Mouse (Mus musculus) stomach, embryonic 14.5 days (tissue): Measurements from ENCODE around the gene Me1. TPM values are rescaled to one million over a fixed set of nuclear protein-coding genes. Genes with fewer than 3 reads are reported as not detected.
A peak's percentile ranks its signal among the peaks of the same experiment; 100 is the strongest.

Experiments
- ATAC-seq: fragments of 200-750 bp; cut with Nextera tagmentation; 2 replicates; pipeline ENCODE4 v1.8.0; 2017; ENCODE audit warnings: low read depth, moderate TSS enrichment; ENCODE audit not compliant: insufficient number of reproducible peaks, insufficient read depth, low FRiP score
- H3K27ac ChIP-seq: fragments of 300-500 bp; sonication (generic); 2 replicates; pipeline ENCODE4 v1.5.1; 2014; ENCODE audit warnings: mild to moderate bottlenecking, low read length, moderate library complexity, mixed read lengths
- H3K27me3 ChIP-seq: fragments of 300-500 bp; sonication (generic); 2 replicates; pipeline ENCODE4 v1.6.1; 2014; ENCODE audit warnings: low read length, control low read depth, mixed read lengths; ENCODE audit not compliant: control insufficient read depth, insufficient read depth
- H3K36me3 ChIP-seq: fragments of 300-500 bp; sonication (generic); 2 replicates; pipeline ENCODE4 v1.6.1; 2014; ENCODE audit warnings: mild to moderate bottlenecking, control low read depth, low read length, moderate library complexity, mixed read lengths; ENCODE audit not compliant: control insufficient read depth, insufficient read depth
- H3K4me1 ChIP-seq: fragments of 300-500 bp; sonication (generic); 2 replicates; pipeline ENCODE4 v1.6.1; 2014; ENCODE audit warnings: low read length, control low read depth, mixed read lengths; ENCODE audit not compliant: control insufficient read depth, insufficient read depth
- H3K4me2 ChIP-seq: fragments of 300-500 bp; sonication (generic); replicated peaks from 2 replicates; pipeline ENCODE4 v1.6.1; 2014; ENCODE audit warnings: low read depth, low read length, control low read depth
- H3K4me3 ChIP-seq: fragments of 300-500 bp; sonication (generic); 2 replicates; pipeline ENCODE4 v1.5.1; 2014; ENCODE audit warnings: low read depth, low read length, control low read depth
- H3K9ac ChIP-seq: fragments of 300-500 bp; sonication (generic); replicated peaks from 2 replicates; pipeline ENCODE4 v1.6.1; 2014; ENCODE audit warnings: low read depth, mild to moderate bottlenecking, control low read depth, low read length, moderate library complexity, mixed read lengths
- H3K9me3 ChIP-seq: fragments of 300-500 bp; sonication (generic); 2 replicates; pipeline ENCODE4 v1.6.1; 2016; ENCODE audit warnings: low read depth, low read length, control low read depth; ENCODE audit not compliant: control insufficient read depth
- WGBS: fragments of 180-500 bp; shearing (Covaris S2); extraction: QIAGEN DNeasy Blood & Tissue Kit; methylation state at CpG from one replicate; pipeline ENCODE4 v1.1.7; 2014; 5-methylcytosine and 5-hydroxymethylcytosine counted together
- polyA plus RNA-seq: library from polyadenylated mRNA; unstranded; fragments of >200 nt; fragmentation: Nextera tagmentation; extraction: Ambion mirVana; gene quantifications from 2 replicates; pipeline ENCODE4 v1.2.1, GENCODE M21; 2014

Gene Me1
- polyA plus RNA-seq, 1 experiment from 2014 or later: 10.3 TPM

GRCm38 (mm10) chr9:86680431-86680830 is 15.3 kb downstream of the Me1 start:
- no peaks in the 10 kb centered on the region for H3K27me3 ChIP-seq
- H3K36me3 ChIP-seq: no peaks in the 10 kb centered on the region
- H3K4me2 ChIP-seq: no peak overlapping the region
- no peak for ATAC-seq
- no peaks in the 10 kb centered on the region for H3K4me1 ChIP-seq
- H3K27ac ChIP-seq: no peak overlapping the region
- H3K9ac ChIP-seq: no peak overlapping the region
- WGBS: 88% methylated on average over 6 of the region's 6 CpGs
- H3K9me3 ChIP-seq: no peaks in the 10 kb centered on the region
- H3K4me3 ChIP-seq: no peak overlapping the region

- ATAC-seq: no peak
- Histone ChIP-seq H3K4me1 (no peaks in the 10 kb centered on the region), H3K27me3 (no peaks in the 10 kb centered on the region), H3K27ac (no peak overlapping the region), H3K9me3 (no peaks in the 10 kb centered on the region), H3K4me3 (no peak overlapping the region), H3K4me2 (no peak overlapping the region), H3K9ac (no peak overlapping the region), H3K36me3 (no peaks in the 10 kb centered on the region)
- WGBS: 83% methylated on average over 11 of the region's 11 CpGs
Observed at GRCm38 (mm10) chr9:86679843-86680417, 15.8 kb downstream of the Me1 start.

GRCm38 (mm10) chr9:86676246-86676645 is 19.5 kb downstream of the Me1 start:
- Histone ChIP-seq H3K4me3 (no peak overlapping the region), H3K27ac (no peak overlapping the region), H3K9ac (no peak overlapping the region), H3K27me3 (no peaks in the 10 kb centered on the region), H3K9me3 (no peaks in the 10 kb centered on the region), H3K4me1 (no peaks in the 10 kb centered on the region), H3K4me2 (no peak overlapping the region), H3K36me3 (no peaks in the 10 kb centered on the region)
- WGBS: 94% methylated on average over 3 of the region's 3 CpGs
- ATAC-seq: no peak

GRCm38 (mm10) chr9:86675426-86675825 is 20.3 kb downstream of the Me1 start:
- H3K27ac ChIP-seq: no peak overlapping the region
- H3K4me1 ChIP-seq: no peaks in the 10 kb centered on the region
- WGBS: 89% methylated on average over 2 of the region's 2 CpGs
- no peaks in the 10 kb centered on the region for H3K9me3 ChIP-seq
- ATAC-seq: no peak
- no peaks in the 10 kb centered on the region for H3K27me3 ChIP-seq
- H3K9ac ChIP-seq: no peak overlapping the region
- H3K36me3 ChIP-seq: no peaks in the 10 kb centered on the region
- no peak overlapping the region for H3K4me2 ChIP-seq
- no peak overlapping the region for H3K4me3 ChIP-seq

- no peak overlapping the region for H3K9ac ChIP-seq
- no peak overlapping the region for H3K27ac ChIP-seq
- no peak overlapping the region for H3K4me2 ChIP-seq
- H3K4me1 ChIP-seq: no peaks in the 10 kb centered on the region
- H3K36me3 ChIP-seq: no peaks in the 10 kb centered on the region
- no peak overlapping the region for H3K4me3 ChIP-seq
- H3K27me3 ChIP-seq: no peaks in the 10 kb centered on the region
- no peaks in the 10 kb centered on the region for H3K9me3 ChIP-seq
- WGBS: 53% methylated on average over 5 of the region's 5 CpGs
- ATAC-seq: no peak
Observed at GRCm38 (mm10) chr9:86672907-86673472, 22.8 kb downstream of the Me1 start.

GRCm38 (mm10) chr9:86668590-86669252 is 27.0 kb downstream of the Me1 start:
- ATAC-seq: 0 out of 2 replicates have a peak, but pooled peaks have one; percentile 5
- no peak overlapping the region for H3K27ac ChIP-seq

GRCm38 (mm10) chr9:86667138-86667750 is 28.5 kb downstream of the Me1 start:
- Histone ChIP-seq H3K4me1 (no peaks in the 10 kb centered on the region), H3K27ac (no peak overlapping the region), H3K27me3 (no peaks in the 10 kb centered on the region), H3K36me3 (no peaks in the 10 kb centered on the region), H3K9ac (no peak overlapping the region), H3K4me2 (no peak overlapping the region), H3K4me3 (no peak overlapping the region), H3K9me3 (no peaks in the 10 kb centered on the region)
- WGBS: 56% methylated on average over 7 of the region's 7 CpGs
- ATAC-seq: no peak

More at GRCm38 (mm10) chr9:86668590-86669252, 27.0 kb downstream of the Me1 start:
- H3K4me3 ChIP-seq: no peak overlapping the region
- no peaks in the 10 kb centered on the region for H3K4me1 ChIP-seq
- H3K36me3 ChIP-seq: no peaks in the 10 kb centered on the region
- no peak overlapping the region for H3K4me2 ChIP-seq
- 45% methylated on average over 8 of the region's 8 CpGs for WGBS
- H3K9me3 ChIP-seq: no peaks in the 10 kb centered on the region
- H3K9ac ChIP-seq: no peak overlapping the region
- no peaks in the 10 kb centered on the region for H3K27me3 ChIP-seq

- no peak overlapping the region for H3K4me3 ChIP-seq
- H3K9me3 ChIP-seq: no peaks in the 10 kb centered on the region
- WGBS: 89% methylated on average over 6 of the region's 6 CpGs
- no peak for ATAC-seq
- no peaks in the 10 kb centered on the region for H3K4me1 ChIP-seq
- no peaks in the 10 kb centered on the region for H3K36me3 ChIP-seq
- H3K27ac ChIP-seq: no peak overlapping the region
- H3K4me2 ChIP-seq: no peak overlapping the region
- no peaks in the 10 kb centered on the region for H3K27me3 ChIP-seq
- no peak overlapping the region for H3K9ac ChIP-seq
Observed at GRCm38 (mm10) chr9:86661679-86662078, 34.1 kb downstream of the Me1 start.
